Mouse (Mus musculus): ENCODE results near the gene Nufip1. TPM values are rescaled to one million over a fixed set of nuclear protein-coding genes. Genes with fewer than 3 reads are reported as not detected.

Gene Nufip1
- polyA plus RNA-seq, 1 experiment from 2014 or later: 8.1 TPM

DNA sequence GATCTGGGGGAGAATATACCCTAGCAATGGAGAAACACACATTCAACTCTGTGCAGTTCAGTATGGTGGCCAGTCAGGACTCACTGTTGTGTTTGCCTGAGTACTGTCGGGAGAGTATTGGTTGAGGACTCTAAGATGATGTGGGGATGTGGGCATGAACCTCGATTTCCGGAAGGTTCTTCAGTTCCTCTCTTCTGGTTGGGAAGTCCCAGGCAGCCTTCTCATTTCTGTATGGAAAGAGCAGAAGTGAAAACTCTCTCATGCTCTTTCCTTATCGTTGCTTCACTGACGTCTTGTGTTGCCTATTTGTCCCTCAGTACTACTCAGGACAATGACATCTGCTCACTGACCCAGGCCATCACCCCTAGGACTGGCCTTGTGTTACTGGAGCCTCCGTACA, 68.7 kb downstream of the Nufip1 start:
- 89% methylated on average over 6 of the region's 6 CpGs for WGBS
- Histone ChIP-seq H3K4me3 (ENCODE audit: control insufficient read depth in 1 of 2, insufficient read depth in 1 of 2, low read depth in 1 of 2, low read length in 2 of 2) (no peak overlapping the region), H3K27ac (replicated peaks in 1 of 2; ENCODE audit: control insufficient read depth in 1 of 2, insufficient read depth in 1 of 2, low read depth in 2 of 2, low read length in 2 of 2) (no peak overlapping the region), H3K4me1 (ENCODE audit: control insufficient read depth in 2 of 2, insufficient read depth in 2 of 2, low read length in 2 of 2) (no peaks in the 10 kb centered on the region), H3K4me2 (ENCODE audit: low read length) (no peak overlapping the region), H3K9me3 (ENCODE audit: control insufficient read depth, low read length) (no peaks in the 10 kb centered on the region), H3K36me3 (ENCODE audit: control insufficient read depth, insufficient read depth, low read length) (no peaks in the 10 kb centered on the region), H3K27me3 (ENCODE audit: control insufficient read depth, insufficient read depth, low read length) (no peaks in the 10 kb centered on the region), H3K9ac (ENCODE audit: low read length) (no peak overlapping the region)
- ATAC-seq (ENCODE audit: insufficient number of reproducible peaks, insufficient read depth, low FRiP score, low read depth): no peak

DNA sequence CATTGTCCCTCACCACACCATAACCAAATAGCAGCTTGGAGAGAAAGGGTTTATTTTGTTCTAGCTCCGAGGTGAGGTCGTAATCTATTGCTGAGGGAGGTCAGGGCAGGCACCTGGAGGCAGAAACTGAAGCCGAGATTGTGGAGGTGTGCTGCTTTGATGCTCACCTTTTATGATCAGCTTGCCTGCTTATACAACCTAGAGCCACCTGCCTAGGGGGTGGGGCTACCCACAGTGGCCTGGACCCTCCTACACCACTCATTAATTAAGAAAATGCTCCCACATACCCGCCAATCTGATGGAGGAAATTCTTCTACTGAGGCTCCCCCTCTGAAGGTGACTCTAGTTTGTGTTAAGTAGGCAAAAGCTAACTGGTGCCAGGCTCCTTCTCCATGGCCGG, 74.7 kb downstream of the Nufip1 start:
- H3K4me2 ChIP-seq (ENCODE audit: low read length): no peak overlapping the region
- no peaks in the 10 kb centered on the region for H3K27me3 ChIP-seq (ENCODE audit: control insufficient read depth, insufficient read depth, low read length)
- H3K4me3 ChIP-seq (ENCODE audit: control insufficient read depth in 1 of 2, insufficient read depth in 1 of 2, low read depth in 1 of 2, low read length in 2 of 2): no peak overlapping the region
- 84% methylated on average over 5 of the region's 5 CpGs for WGBS
- no peaks in the 10 kb centered on the region for H3K9me3 ChIP-seq (ENCODE audit: control insufficient read depth, low read length)
- H3K4me1 ChIP-seq (ENCODE audit: control insufficient read depth in 2 of 2, insufficient read depth in 2 of 2, low read length in 2 of 2): peaks cover 5 to 8% of the 10 kb centered on the region in 2 experiments; a peak in 3 of 4 replicates
- ATAC-seq (ENCODE audit: insufficient number of reproducible peaks, insufficient read depth, low FRiP score, low read depth): no peak
- H3K9ac ChIP-seq (ENCODE audit: low read length): no peak overlapping the region
- no peak overlapping the region for H3K27ac ChIP-seq (replicated peaks in 1 of 2; ENCODE audit: control insufficient read depth in 1 of 2, insufficient read depth in 1 of 2, low read depth in 2 of 2, low read length in 2 of 2)
- no peaks in the 10 kb centered on the region for H3K36me3 ChIP-seq (ENCODE audit: control insufficient read depth, insufficient read depth, low read length)

DNA sequence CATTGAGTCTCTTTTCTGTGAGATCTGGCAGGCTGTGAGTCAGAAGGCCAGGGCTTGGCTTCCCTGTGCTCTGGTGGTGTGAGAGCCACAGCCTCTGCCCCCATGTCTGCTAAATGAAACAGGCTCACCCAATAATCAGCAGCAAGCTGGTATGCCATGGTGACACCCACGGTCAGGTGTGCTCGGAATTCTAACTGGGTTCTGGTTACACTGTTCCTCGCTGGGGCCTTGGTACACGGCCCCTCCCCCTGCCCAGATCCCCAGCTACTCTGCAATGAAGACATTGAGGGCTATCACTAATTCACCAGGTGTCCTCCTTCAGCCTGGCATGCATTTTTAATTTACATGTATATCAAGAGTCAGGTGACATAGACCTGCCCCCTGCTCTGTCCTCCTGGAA, 75.6 kb downstream of the Nufip1 start:
- Histone ChIP-seq H3K9ac (ENCODE audit: low read length) (no peak overlapping the region), H3K4me2 (ENCODE audit: low read length) (no peak overlapping the region), H3K36me3 (ENCODE audit: control insufficient read depth, insufficient read depth, low read length) (no peaks in the 10 kb centered on the region), H3K4me3 (ENCODE audit: control insufficient read depth in 1 of 2, insufficient read depth in 1 of 2, low read depth in 1 of 2, low read length in 2 of 2) (no peak overlapping the region), H3K4me1 (ENCODE audit: control insufficient read depth in 2 of 2, insufficient read depth in 2 of 2, low read length in 2 of 2) (peaks cover 5 to 8% of the 10 kb centered on the region in 2 experiments; a peak in 3 of 4 replicates), H3K9me3 (ENCODE audit: control insufficient read depth, low read length) (no peaks in the 10 kb centered on the region), H3K27ac (replicated peaks in 1 of 2; ENCODE audit: control insufficient read depth in 1 of 2, insufficient read depth in 1 of 2, low read depth in 2 of 2, low read length in 2 of 2) (no peak overlapping the region), H3K27me3 (ENCODE audit: control insufficient read depth, insufficient read depth, low read length) (no peaks in the 10 kb centered on the region)
- 67% methylated on average over 4 of the region's 4 CpGs for WGBS
- peak; percentile 31; the same call in 1 of the 2 replicates for ATAC-seq (ENCODE audit: insufficient number of reproducible peaks, insufficient read depth, low FRiP score, low read depth)

Other genes with a start within 250 kb of the Nufip1 start
- 0.47 and 0.59 TPM in 2 replicates for gene Kctd4, start 155.9 kb upstream of the Nufip1 start, polyA plus RNA-seq (2014; fragmentation: Nextera tagmentation; extraction: Ambion mirVana)
- 25.4 and 26.9 TPM in 2 replicates for gene Gtf2f2, start 100.0 kb upstream of the Nufip1 start, polyA plus RNA-seq (2014; fragmentation: Nextera tagmentation; extraction: Ambion mirVana)
- 11.0 and 12.3 TPM in 2 replicates for gene Gpalpp1, start 131 bp upstream of the Nufip1 start, polyA plus RNA-seq (2014; fragmentation: Nextera tagmentation; extraction: Ambion mirVana)

All from heart, embryonic 14.5 days (tissue).